Mouse (Mus musculus) cerebellum, adult 9-11 months (tissue): Measurements from ENCODE around the gene Gm20532.

Source experiments
- DNase-seq: peaks from one replicate; pipeline ENCODE4 v3.0.0; 2022

Gm20532 gene

DNA sequence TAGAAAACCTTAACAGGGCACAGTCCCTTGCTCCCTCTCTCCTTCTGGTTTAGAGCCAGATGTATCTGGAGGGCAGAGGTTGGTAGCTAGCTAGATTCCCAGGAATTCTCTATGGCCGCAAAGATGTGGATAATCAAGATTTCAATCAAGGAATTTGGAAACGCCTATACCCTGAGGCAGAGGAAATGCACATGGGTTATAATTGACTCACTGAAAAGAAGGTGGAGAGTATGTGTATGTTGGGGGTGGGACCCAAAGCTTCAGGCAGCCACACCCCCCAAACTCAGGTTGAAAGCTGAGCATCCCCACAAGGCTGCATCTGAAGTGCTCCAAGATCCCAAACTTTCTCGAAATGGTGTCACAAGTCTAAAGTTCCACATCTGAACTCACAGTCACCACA is 12.0 kb downstream of the Gm20532 start:
- no peak for DNase-seq

DNA sequence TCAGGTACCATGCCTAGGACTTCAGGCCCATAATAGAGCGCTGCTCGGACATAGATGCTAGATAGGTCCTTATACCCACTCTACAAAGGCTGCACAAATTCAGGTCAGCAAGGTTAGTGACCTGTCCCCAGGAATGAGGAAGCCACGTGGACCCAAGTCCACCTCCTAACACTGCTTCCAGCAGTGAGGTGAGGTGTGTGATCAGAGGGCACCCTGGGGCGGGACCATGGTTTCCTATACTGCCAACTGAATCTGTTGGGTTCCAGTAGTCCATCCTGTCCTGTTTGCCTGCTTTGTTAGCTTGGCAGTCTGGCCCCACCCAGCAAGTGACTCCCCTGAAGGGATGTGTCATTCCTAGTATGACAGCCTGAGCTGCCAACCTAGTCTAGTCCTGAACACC is 13.5 kb downstream of the Gm20532 start:
- DNase-seq = no peak

GRCm38 (mm10) chr2:26600664-26601063 is 14.2 kb downstream of the Gm20532 start:
- DNase-seq = no peak

DNA sequence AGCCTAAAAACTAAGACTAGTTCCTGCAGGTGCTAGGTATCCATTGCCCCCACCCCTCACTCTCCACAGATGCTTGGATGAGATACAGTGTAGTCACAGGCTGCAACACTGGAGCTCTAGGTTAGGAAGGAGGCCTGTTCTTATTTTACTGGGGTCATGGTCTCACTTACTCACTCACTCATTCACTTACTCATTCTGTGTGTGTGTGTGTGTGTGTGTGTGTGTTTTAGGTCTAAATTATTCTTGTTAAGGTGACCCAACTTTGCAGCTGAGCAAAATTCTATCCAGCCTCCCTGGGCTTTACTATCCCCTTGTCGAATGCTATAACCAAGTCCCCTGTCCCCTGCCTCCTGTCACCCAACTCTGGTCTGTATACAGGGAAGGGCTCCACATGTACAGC is 15.2 kb downstream of the Gm20532 start:
- DNase-seq = no peak

DNA sequence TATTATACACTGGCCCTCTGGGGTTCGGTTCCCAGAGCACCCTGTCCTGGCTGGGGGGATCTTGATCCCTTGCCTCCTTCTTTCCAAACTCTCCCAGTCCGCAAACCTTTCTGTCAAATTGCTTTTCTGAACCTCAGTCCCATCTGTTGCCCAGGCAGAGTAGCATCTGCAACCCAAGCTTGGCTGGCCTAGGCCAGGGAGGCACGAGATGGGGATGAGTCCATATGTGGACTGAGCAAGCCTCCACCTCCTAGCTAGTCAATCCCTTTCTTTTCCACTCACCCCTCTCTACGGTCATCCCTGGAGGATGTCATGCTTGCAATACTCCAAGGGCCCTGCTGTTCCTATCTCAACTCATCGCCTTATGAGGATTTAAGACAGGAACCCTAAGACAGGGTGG is 16.2 kb downstream of the Gm20532 start:
- no peak for DNase-seq

DNA sequence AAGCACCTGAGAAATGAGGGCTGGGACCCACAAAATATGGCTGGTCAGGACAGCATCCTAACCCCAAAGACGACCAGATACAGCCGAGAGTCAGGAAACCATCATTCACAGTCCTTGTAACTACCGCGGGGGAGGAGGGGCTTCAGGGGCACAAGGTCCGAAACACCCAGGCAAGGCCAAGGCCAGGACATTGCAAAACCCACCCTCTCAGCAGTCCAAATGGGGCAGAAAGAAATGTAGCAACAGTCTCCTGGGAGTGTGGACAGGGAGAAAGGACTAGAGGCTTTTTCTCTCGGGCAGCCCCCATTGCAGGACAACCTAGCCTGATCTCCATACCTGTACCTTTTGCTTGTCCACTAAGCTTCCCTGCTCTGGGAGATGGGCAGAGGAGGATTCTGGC is 16.7 kb downstream of the Gm20532 start:
- no peak for DNase-seq

DNA sequence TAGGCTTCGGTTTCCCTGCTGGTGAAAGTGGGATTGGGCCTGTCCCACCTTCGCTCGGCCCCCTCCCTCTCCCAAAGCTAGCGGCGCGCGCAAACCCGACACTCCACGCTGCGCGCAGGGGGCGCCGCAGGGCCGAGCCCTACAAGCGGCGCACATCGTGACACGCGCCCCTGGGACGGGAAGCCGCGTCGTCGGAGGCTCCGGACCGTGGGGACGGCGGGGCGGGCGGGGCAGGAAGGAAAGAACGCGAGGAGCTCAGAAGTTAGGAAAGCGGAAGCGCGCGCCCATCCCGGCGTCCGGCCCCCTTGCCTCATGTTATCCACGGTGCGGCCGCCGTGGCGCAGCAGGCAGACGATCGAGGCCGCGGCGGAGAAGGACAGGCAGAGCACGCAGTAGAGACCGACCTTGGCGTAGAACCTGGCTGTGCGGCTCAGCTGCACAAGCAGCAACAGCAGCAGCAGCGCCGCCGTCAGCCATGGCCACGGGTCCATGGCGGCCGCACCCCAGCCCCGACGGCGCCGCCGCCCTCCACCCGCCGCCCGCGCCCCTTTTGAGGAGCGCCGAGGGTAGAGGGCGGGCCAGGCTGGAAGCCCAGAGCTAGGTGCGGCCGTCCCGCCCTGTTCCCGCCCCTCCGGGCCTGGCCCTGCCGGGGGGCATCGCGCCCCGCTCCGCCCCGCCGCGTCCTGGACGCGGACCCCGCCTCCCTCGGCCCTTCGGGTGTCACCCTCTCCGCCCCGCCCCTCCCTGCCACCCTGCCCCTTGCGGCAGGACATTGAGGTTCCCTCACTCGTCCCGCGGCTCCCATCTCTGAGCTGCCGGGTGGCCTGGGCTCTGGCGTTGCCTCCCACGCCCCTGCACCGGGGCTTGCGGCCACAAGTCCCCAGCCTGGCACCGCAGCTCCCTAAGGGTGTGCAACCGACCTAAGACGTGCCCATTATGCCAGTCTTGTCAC is 17.6 kb downstream of the Gm20532 start, which contains the start of gene Agpat2:
Gene Agpat2, minus strand, starts transcription at position 698 of the 952 bp plus-strand sequence.
- DNase-seq = no peak

GRCm38 (mm10) chr2:26605331-26605730 is 18.9 kb downstream of the Gm20532 start:
- no peak for DNase-seq

DNA sequence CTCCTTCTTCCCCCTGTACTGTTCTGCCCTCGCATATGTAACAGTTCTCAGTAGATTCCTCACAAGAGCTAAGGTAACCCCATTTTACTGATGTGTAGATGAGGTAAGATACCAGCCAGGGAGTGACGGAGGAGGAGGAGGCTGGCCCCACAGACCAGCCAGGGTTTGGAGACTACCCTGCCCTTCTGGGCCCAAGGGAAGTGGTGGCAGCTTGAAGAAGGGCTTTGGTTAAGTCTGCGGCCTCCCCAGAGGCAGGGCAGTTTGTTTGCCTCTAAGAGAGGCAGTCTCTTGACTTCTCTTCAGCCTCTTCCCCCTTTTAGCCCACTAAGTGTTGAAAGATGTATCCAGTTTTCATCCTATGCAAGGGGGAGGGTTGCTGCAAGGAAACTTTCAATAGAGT is 20.1 kb downstream of the Gm20532 start:
- no peak for DNase-seq

GRCm38 (mm10) chr2:26607056-26607910 is 20.8 kb downstream of the Gm20532 start:
- no peak for DNase-seq

DNA sequence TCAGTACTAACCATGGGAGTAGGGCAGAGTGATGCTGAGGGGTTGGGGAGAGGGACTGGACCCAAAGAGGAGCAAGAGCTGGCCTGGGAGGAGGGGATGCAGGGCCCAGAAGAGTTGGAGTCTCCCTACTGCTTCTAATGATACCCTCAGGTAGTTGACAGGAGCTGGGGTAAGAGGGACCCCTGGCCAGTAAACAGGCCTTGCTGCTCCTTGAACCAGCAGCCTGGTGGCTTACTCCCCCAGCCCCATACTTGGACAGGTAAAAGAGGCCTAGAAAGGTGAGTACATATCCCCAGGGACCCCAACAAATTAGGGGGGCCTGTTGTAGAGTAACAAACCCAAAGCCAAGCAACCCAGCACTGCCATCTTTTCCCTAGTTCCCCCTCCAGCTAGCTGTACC is 22.3 kb downstream of the Gm20532 start:
- no peak for DNase-seq

DNA sequence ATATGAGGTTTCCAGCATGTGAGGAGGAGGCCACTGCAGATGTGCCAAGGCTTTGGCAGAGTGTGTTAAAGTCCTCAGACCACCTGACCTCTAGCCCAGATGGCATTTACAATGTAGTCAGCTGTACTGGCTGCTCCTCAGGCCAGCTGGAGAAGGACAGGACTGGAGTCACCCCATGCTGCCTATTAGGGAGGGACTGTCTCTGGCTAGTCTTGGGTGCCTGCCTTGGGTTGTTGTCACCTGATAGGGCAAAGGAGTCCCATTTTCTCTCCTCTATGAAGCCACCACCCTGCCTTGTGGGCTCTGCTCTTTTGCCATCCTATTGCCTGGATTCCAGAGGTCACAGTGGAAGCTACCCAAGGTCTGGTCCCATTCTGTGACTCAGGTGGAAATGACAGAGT is 22.8 kb downstream of the Gm20532 start:
- no peak for DNase-seq

DNA sequence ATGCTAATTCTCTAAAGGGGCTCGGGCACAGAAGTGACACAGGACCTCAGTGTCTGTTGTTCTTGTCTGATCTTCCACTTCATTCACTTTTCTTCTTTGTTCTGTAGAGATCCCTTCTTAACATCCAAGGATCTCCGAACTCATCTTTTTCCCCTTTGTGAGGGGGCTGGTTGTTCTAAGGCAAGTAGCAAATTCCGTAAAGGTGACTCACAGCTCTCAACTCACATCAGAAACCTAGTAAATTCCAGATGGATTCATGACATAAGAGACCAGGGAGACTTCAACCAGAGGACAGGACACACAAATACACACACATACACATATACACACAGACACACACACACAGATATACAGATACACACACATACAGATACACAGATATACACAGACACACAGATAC is 24.1 kb downstream of the Gm20532 start:
- no peak for DNase-seq

DNA sequence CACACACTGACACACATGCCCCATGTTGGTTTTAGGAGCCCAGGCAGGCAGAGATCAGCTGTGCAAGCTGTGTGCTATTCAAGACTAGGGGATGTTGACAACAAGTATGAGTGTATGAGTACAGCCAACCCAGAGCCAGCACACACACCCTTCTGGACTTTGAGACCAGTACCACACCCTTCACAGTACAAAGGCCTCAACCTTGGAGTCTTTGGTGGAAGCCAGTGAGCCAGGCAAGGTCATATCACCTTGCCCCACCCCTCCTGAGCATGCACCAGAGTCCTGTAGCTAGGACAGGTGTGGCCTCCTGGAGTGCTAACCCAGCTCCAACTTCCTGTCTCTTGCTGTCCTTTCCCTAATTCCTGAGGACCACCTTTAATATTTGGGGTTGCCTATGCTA is 24.6 kb downstream of the Gm20532 start:
- no peak for DNase-seq

- DNase-seq = no peak
Observed at GRCm38 (mm10) chr2:26611896-26612295, 25.5 kb downstream of the Gm20532 start.

GRCm38 (mm10) chr2:26614903-26615302 is 28.5 kb downstream of the Gm20532 start:
- DNase-seq = no peak

DNA sequence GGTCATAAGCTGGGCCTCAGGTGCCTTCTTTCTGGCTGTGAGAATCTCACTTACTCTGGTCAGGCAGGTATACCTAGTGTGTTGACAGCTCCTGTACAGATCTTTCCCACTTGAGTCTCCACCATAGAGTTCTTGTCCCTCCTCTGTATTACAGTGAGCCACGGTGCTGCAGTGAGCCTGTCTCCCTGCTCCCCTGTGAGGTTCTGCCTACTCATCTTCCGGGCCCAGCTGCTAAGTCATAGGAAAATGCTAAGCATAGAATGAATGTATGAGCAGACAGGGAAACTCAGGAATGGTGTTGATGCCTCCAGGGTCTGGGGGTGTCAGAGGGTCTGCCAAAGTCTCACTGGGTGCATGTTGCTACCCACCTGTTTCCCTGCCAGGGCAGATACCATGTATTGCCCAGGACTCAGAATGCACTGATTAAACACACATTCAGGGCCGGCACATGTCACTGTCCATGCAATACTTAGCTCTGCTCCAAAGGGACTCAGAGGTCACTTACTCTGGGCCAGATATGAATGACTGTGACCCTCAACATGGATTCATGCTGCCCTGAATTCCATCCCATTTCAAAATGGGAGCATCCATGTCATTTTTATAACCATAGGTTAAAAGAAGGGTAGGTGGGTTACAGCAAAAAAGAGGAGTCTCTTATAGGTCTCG is 29.2 kb downstream of the Gm20532 start:
- DNase-seq = no peak

- DNase-seq = no peak
Observed at GRCm38 (mm10) chr2:26617331-26617730, 30.9 kb downstream of the Gm20532 start.

- DNase-seq = no peak
Observed at GRCm38 (mm10) chr2:26617928-26618327, 31.5 kb downstream of the Gm20532 start.

GRCm38 (mm10) chr2:26621246-26621645 is 34.8 kb downstream of the Gm20532 start:
- no peak for DNase-seq

- no peak for DNase-seq
Observed at GRCm38 (mm10) chr2:26622984-26623383, 36.5 kb downstream of the Gm20532 start.

- no peak for DNase-seq
Observed at GRCm38 (mm10) chr2:26625419-26625818, 39.0 kb downstream of the Gm20532 start.

DNA sequence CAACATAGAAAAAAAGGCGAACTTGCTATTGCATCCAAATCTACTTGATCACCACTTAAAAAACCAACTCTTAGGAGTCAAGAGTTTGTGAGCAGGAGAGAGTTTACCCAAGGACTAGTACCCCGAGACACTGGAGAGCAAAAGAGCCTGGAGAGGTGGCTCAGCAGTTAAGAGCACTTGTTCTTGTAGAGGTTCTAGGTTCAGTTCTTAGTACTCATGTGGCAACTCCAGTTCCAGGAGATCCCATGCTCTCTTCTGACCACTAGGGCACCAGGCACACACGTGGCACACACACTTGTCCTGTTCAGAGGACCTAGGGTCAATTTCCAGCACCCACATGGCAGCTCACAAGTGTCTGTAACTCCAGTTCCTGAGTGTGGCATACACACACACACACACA is 39.6 kb downstream of the Gm20532 start:
- DNase-seq = no peak
